Mouse (Mus musculus) brain, embryonic 14.5 days (tissue): ENCODE data around the gene Vax1. TPM values are rescaled to one million over a fixed set of nuclear protein-coding genes. Genes with fewer than 3 reads are reported as not detected.
A peak's percentile ranks its signal among the peaks of the same experiment; 100 is the strongest.

Experiments
- DNase-seq: peaks from one replicate; pipeline ENCODE4 v3.0.0-alpha.2; 2011; ENCODE audit warnings: low read depth
- CTCF ChIP-seq: fragments of 200-500 bp; IDR thresholded peaks from 2 replicates; pipeline ENCODE4 v1.5.1; 2012; ENCODE audit warnings: inconsistent platforms, mild to moderate bottlenecking, moderate library complexity, borderline replicate concordance; ENCODE audit not compliant: insufficient read depth, insufficient read length; ENCODE audit errors: extremely low read depth
- POLR2A ChIP-seq: fragments of 200-500 bp; IDR thresholded peaks from 2 replicates; pipeline ENCODE4 v1.6.1; 2012; ENCODE audit warnings: mild to moderate bottlenecking, inconsistent platforms, borderline replicate concordance; ENCODE audit not compliant: poor library complexity, insufficient read depth, insufficient read length, severe bottlenecking; ENCODE audit errors: extremely low read depth
- polyA plus RNA-seq: library from polyadenylated mRNA; depleted of rRNA; stranded (reverse); fragments of >200 nt; gene quantifications from 2 replicates; pipeline ENCODE4 v1.2.3, GENCODE M21; 2012; rRNA removed

Vax1 gene
- polyA plus RNA-seq = 10.5 and 22.5 TPM in 2 replicates

- TF ChIP-seq POLR2A (no peak), CTCF (no peak)
- DNase-seq = peak; percentile 72
Measured at GRCm38 (mm10) chr19:59169936-59170765, at the start of gene Vax1. Vax1 (minus strand) TSS chr19:59170056.

- DNase-seq = no peak
- no peak for TF ChIP-seq CTCF
- TF ChIP-seq POLR2A = no peak
Measured at GRCm38 (mm10) chr19:59218991-59219390, 49.1 kb upstream of the Vax1 start, which contains the start of gene Kcnk18. Kcnk18 (plus strand) TSS chr19:59219214.

DNA sequence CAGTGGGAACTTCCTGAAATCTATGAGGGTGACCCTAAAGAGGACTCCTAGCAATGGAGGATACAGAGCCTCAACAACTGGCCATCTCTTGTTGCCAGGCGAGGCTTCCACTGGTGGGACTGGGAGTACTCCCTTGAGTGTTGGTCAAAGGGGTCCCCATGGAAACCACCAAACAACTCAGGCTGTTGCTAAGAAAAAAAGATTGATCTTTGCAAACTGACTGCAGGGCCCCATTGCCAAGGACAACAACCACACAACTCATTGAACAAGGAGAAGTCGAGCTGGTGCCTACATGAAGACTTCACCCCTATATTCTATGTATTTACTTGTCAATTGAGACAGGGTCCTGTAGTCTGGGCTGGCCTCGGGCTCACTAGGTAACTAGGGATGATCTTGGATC lies 47.0 kb upstream of the Vax1 start:
- DNase-seq = no peak
- no peak for TF ChIP-seq CTCF
- no peak for TF ChIP-seq POLR2A

- no peak for DNase-seq
- no peak for TF ChIP-seq CTCF
- no peak for TF ChIP-seq POLR2A
Measured at GRCm38 (mm10) chr19:59208986-59209385, 39.1 kb upstream of the Vax1 start.

DNA sequence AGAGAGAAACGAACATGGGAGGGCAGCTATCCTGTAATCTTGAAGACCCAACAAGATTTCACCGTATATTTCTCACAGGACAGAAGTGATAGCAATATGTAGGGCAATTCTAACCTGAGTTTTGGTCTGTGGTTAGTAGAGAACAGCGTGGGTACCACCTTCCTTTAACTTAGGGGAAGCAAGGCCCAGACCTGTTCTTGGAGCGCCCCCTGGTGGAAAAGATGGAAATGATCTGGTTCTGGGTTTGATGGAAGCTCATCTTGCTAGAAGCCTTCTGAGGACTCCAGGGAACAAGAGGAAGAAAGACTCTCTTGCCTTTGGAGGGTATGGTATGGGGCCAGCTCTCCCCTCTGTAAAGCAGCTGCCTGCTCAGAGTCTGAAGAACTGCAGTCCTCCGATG lies 38.6 kb upstream of the Vax1 start:
- DNase-seq = peak; percentile 90

DNA sequence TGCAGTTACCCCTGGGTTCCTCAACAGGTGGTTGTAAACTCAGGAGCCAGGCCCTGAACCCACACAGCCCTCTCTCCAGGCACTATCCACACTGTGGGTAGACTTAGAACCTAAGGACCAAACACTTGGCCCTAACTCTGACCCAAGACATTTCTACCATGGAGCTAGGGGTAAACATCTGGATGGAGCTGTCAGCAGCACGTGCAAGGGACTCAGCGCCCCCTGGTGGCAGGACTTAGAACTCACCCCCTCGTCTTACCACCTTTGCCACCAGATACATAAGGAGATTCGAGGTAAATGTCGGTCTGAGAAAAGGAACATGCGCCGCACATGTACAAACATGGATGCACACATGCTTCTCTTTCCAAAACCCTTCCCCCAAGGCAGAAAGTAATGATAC lies 28.3 kb upstream of the Vax1 start:
- TF ChIP-seq CTCF (peak; percentile 76), POLR2A (no peak)
- DNase-seq = peak; percentile 47

More for the DNA sequence above, 38.6 kb upstream of the Vax1 start:
- TF ChIP-seq CTCF = peak; percentile 89
- no peak for TF ChIP-seq POLR2A

GRCm38 (mm10) chr19:59196111-59196666 lies 26.3 kb upstream of the Vax1 start:
- DNase-seq = peak; percentile 81
- TF ChIP-seq POLR2A (no peak), CTCF (peak; percentile 83)

DNA sequence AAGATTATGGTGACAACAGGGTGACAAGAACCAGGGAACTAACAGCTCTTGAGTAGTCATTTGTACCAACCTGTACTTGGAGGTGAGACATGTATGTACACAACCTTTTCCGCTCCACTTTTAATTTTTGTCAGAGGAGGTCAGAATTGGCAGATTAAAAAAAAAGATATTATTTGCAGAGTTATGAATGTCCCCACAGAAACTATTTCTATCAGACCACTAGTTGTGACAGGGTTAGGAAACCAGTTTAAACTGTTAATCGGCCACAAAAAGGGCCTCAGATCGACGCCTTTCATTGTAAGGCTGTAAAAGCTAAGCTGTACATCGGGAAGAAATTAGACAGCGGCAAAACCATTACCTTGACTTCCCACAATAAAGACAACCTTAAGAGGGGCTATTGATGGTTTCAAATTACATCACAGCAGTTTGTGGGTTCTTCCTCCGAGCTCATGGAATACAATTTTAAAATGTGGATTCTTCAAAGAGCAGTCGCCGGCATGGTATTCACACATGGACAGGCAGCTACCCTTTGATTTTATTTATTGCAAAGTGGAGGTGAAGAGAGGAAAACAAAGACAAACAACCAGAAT lies 25.4 kb upstream of the Vax1 start:
- TF ChIP-seq POLR2A = no peak
- peak; percentile 43 for DNase-seq

GRCm38 (mm10) chr19:59193986-59194820 lies 24.3 kb upstream of the Vax1 start:
- TF ChIP-seq POLR2A (no peak), CTCF (no peak)
- DNase-seq = peak; percentile 56

- TF ChIP-seq CTCF (no peak), POLR2A (no peak)
- DNase-seq = peak; percentile 30
Measured at GRCm38 (mm10) chr19:59193456-59193855, 23.6 kb upstream of the Vax1 start.

GRCm38 (mm10) chr19:59192491-59192890 lies 22.6 kb upstream of the Vax1 start:
- DNase-seq = peak; percentile 18
- no peak for TF ChIP-seq CTCF
- no peak for TF ChIP-seq POLR2A

DNA sequence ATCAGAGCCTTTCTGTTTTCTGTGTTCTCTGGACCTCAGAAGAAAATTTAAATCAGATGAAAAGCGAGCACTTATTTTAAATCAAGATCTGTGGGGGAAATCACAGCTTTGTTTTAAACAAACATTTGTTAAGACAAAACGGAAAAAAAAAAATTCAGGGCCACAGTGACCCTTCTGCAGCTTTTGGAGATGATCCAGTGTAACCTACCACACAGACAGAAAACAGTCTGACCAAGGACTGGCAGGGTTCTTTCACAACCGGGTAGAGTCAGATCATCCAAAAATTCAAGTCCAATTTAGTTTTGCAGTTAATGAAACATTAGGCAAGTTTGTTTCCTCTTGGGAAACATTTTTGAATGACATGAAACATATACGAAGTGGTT lies 21.3 kb upstream of the Vax1 start:
- DNase-seq = peak; percentile 17
- TF ChIP-seq POLR2A (no peak), CTCF (no peak)
